Mouse (Mus musculus): ENCODE measurements around the gene Vmn1r202.
"Not testable (repeated sequence)": the region's sequence is repeated elsewhere in the genome, so short reads cannot be mapped to it uniquely, and the experiment has no call there.

Gene Vmn1r202

GRCm38 (mm10) chr13:22505281-22505680 lies at the start of gene Vmn1r202:
Vmn1r202 (minus strand) TSS chr13:22505381.
- no peak for DNase-seq

GRCm38 (mm10) chr13:22552898-22553297 lies 47.7 kb upstream of the Vmn1r202 start, which contains the start of gene Vmn1r204:
Vmn1r204 (plus strand) TSS chr13:22553198.
- not testable (repeated sequence) for DNase-seq

GRCm38 (mm10) chr13:22517814-22518213 lies 12.6 kb upstream of the Vmn1r202 start, which contains the start of gene Vmn1r203:
Vmn1r203 (plus strand) TSS chr13:22518114.
- no peak for DNase-seq

- no peak for DNase-seq
These were observed 2.8 kb downstream of the Vmn1r202 start for GRCm38 (mm10) chr13:22502431-22502830.

GRCm38 (mm10) chr13:22471623-22472022 lies 33.6 kb downstream of the Vmn1r202 start, which contains the start of gene Vmn1r201:
Vmn1r201 (plus strand) TSS chr13:22471923.
- no peak for DNase-seq

GRCm38 (mm10) chr13:22455145-22455544 lies 50.0 kb downstream of the Vmn1r202 start:
- DNase-seq, result no peak

Data from lung, postnatal 4 days (tissue).